Mouse (Mus musculus): ENCODE measurements around the gene Aqp9. TPM values are rescaled to one million over a fixed set of nuclear protein-coding genes. Genes with fewer than 3 reads are reported as not detected.

Gene Aqp9
- total and polyA plus RNA-seq, 3 experiments = 64.8 to 76.1 TPM; not detected in 1

- Histone ChIP-seq H3K4me3 (ENCODE audit: control insufficient read depth in 1 of 2, insufficient read depth in 1 of 2, low read depth in 2 of 2, low read length in 2 of 2) (no peak overlapping the region), H3K9ac (ENCODE audit: control insufficient read depth, low read depth, low read length, poor library complexity, severe bottlenecking) (no peak overlapping the region), H3K4me1 (ENCODE audit: control insufficient read depth in 1 of 2, insufficient read depth in 2 of 2, low read length in 2 of 2) (no peaks in the 10 kb centered on the region), H3K27me3 (ENCODE audit: control insufficient read depth in 1 of 2, insufficient read depth in 2 of 2, low read length in 2 of 2) (no peaks in the 10 kb centered on the region), H3K79me2 (ENCODE audit: control insufficient read depth, insufficient read depth, low read length, poor library complexity) (no peaks in the 10 kb centered on the region), H3K36me3 (ENCODE audit: control insufficient read depth in 1 of 2, insufficient read depth in 2 of 2, low read length in 2 of 2) (peaks cover 0 to 19% of the 10 kb centered on the region in 2 experiments; a peak in 2 of 4 replicates), H3K27ac (ENCODE audit: control insufficient read depth, low read depth, low read length) (no peak overlapping the region), H3K9me3 (replicated peaks; ENCODE audit: insufficient read depth, low read length) (no peaks in the 10 kb centered on the region)
- TF ChIP-seq POLR2AphosphoS5 (IDR thresholded peaks at IDR 0.05; ENCODE audit: borderline replicate concordance, low read depth, low read length) (no peak), GABPA (IDR thresholded peaks at IDR 0.05; ENCODE audit: low read depth, low read length) (no peak), CHD1 (IDR thresholded peaks at IDR 0.05; ENCODE audit: low read depth, low read length) (no peak), ZC3H11A (IDR thresholded peaks at IDR 0.05; ENCODE audit: low read depth, low read length) (no peak), JUND (IDR thresholded peaks at IDR 0.05; ENCODE audit: low read depth, low read length) (no peak), EP300 (IDR thresholded peaks at IDR 0.05; ENCODE audit: low read depth in 1 of 2, low read length in 2 of 2) (no peak)
- no peak for DNase-seq (ENCODE audit: low read depth, low spot score)
Observed at GRCm38 (mm10) chr9:71131822-71132221, 36.7 kb downstream of the Aqp9 start.

- no peaks in the 10 kb centered on the region for H3K4me1 ChIP-seq (ENCODE audit: control insufficient read depth in 1 of 2, insufficient read depth in 2 of 2, low read length in 2 of 2)
- no peak overlapping the region for H3K4me3 ChIP-seq (ENCODE audit: control insufficient read depth in 1 of 2, insufficient read depth in 1 of 2, low read depth in 2 of 2, low read length in 2 of 2)
- peak; percentile 83 for DNase-seq (ENCODE audit: low read depth, low spot score)
Observed at GRCm38 (mm10) chr9:71128911-71129310, 39.6 kb downstream of the Aqp9 start.

More at GRCm38 (mm10) chr9:71128911-71129310, 39.6 kb downstream of the Aqp9 start:
- Histone ChIP-seq H3K27me3 (ENCODE audit: control insufficient read depth in 1 of 2, insufficient read depth in 2 of 2, low read length in 2 of 2) (no peaks in the 10 kb centered on the region), H3K9me3 (replicated peaks; ENCODE audit: insufficient read depth, low read length) (no peaks in the 10 kb centered on the region), H3K9ac (ENCODE audit: control insufficient read depth, low read depth, low read length, poor library complexity, severe bottlenecking) (no peak overlapping the region), H3K27ac (ENCODE audit: control insufficient read depth, low read depth, low read length) (no peak overlapping the region), H3K36me3 (ENCODE audit: control insufficient read depth in 1 of 2, insufficient read depth in 2 of 2, low read length in 2 of 2) (peaks cover 0 to 30% of the 10 kb centered on the region in 2 experiments; a peak in 2 of 4 replicates), H3K79me2 (ENCODE audit: control insufficient read depth, insufficient read depth, low read length, poor library complexity) (no peaks in the 10 kb centered on the region)
- TF ChIP-seq ZNF384 (IDR thresholded peaks at IDR 0.05; ENCODE audit: low read depth, low read length) = peak; percentile 76
- TF ChIP-seq CHD1 (IDR thresholded peaks at IDR 0.05; ENCODE audit: low read depth, low read length) = no peak
- no peak for TF ChIP-seq BHLHE40 (IDR thresholded peaks at IDR 0.05; ENCODE audit: borderline replicate concordance, low read depth, low read length)
- peak; percentile 80 for TF ChIP-seq RAD21 (IDR thresholded peaks at IDR 0.05; ENCODE audit: low read depth, low read length)
- TF ChIP-seq MYB (IDR thresholded peaks at IDR 0.05; ENCODE audit: low read depth, low read length) = no peak
- TF ChIP-seq EP300 (IDR thresholded peaks at IDR 0.05; ENCODE audit: low read depth in 1 of 2, low read length in 2 of 2) = no peak
- TF ChIP-seq SMC3 (IDR thresholded peaks at IDR 0.05; ENCODE audit: low read depth, low read length) = peak; percentile 91
- no peak for TF ChIP-seq TAL1 (IDR thresholded peaks at IDR 0.05; ENCODE audit: low read length)
- no peak for TF ChIP-seq MEF2A (IDR thresholded peaks at IDR 0.05; ENCODE audit: extremely low read depth, insufficient replicate concordance, low read depth, low read length, poor library complexity, severe bottlenecking)
- no peak for TF ChIP-seq MAFK (IDR thresholded peaks at IDR 0.05; ENCODE audit: borderline replicate concordance, low read depth, low read length)
- TF ChIP-seq MXI1 (IDR thresholded peaks at IDR 0.05; ENCODE audit: low read depth, low read length) = no peak
- TF ChIP-seq SIN3A (IDR thresholded peaks at IDR 0.05; ENCODE audit: low read length) = 0 out of 2 replicates have a peak, but pooled peaks have one; percentile 21
- TF ChIP-seq ZC3H11A (IDR thresholded peaks at IDR 0.05; ENCODE audit: low read depth, low read length) = peak; percentile 93
- TF ChIP-seq MYC (IDR thresholded peaks at IDR 0.05; ENCODE audit: low read depth, low read length) = peak; percentile 63; the same call in 1 of the 2 replicates
- TF ChIP-seq KAT2A (conservative IDR thresholded peaks at IDR 0.05; ENCODE audit: low read depth, low read length) = no peak
- no peak for TF ChIP-seq TBP (IDR thresholded peaks at IDR 0.05; ENCODE audit: low read depth, low read length)
- TF ChIP-seq USF1 (IDR thresholded peaks at IDR 0.05; ENCODE audit: low read depth, low read length) = no peak
- no peak for TF ChIP-seq GABPA (IDR thresholded peaks at IDR 0.05; ENCODE audit: low read depth, low read length)
- no peak for TF ChIP-seq TCF12 (IDR thresholded peaks at IDR 0.05; ENCODE audit: low read depth, low read length)
- TF ChIP-seq UBTF (IDR thresholded peaks at IDR 0.05; ENCODE audit: borderline replicate concordance, insufficient read depth, low read depth, low read length) = no peak
- TF ChIP-seq MAZ (IDR thresholded peaks at IDR 0.05; ENCODE audit: low read depth, low read length) = 0 out of 2 replicates have a peak, but pooled peaks have one; percentile 23
- no peak for TF ChIP-seq POLR2A (IDR thresholded peaks at IDR 0.05; ENCODE audit: control insufficient read depth in 1 of 2, insufficient read depth in 1 of 2, low read depth in 1 of 2, low read length in 2 of 2, poor library complexity in 1 of 2)
- TF ChIP-seq HCFC1 (IDR thresholded peaks at IDR 0.05; ENCODE audit: low read depth, low read length) = no peak
- 0 out of 2 replicates have a peak, but pooled peaks have one; percentile 22 for TF ChIP-seq GATA1 (IDR thresholded peaks at IDR 0.05; ENCODE audit: low read depth, low read length)
- TF ChIP-seq NRF1 (IDR thresholded peaks at IDR 0.05; ENCODE audit: insufficient read depth, low read depth, low read length, poor library complexity, severe bottlenecking) = no peak
- TF ChIP-seq ZMIZ1 (IDR thresholded peaks at IDR 0.05; ENCODE audit: low read depth, low read length) = no peak
- peak; percentile 58 to 85 (median 64) for TF ChIP-seq CTCF (IDR thresholded peaks at IDR 0.05 in 2 of 3, conservative IDR thresholded peaks at IDR 0.05 in 1 of 3; ENCODE audit: control insufficient read depth in 1 of 3, insufficient read depth in 1 of 3, low read depth in 2 of 3, low read length in 3 of 3, poor library complexity in 1 of 3, severe bottlenecking in 1 of 3)
- TF ChIP-seq NELFE (IDR thresholded peaks at IDR 0.05; ENCODE audit: low read depth, low read length) = no peak

All from MEL (cell line).